Mouse (Mus musculus) midbrain, embryonic 12.5 days (tissue): Measurements from ENCODE around the gene Eif4g1. TPM values are rescaled to one million over a fixed set of nuclear protein-coding genes. Genes with fewer than 3 reads are reported as not detected.
A peak's percentile ranks its signal among the peaks of the same experiment; 100 is the strongest.

ENCODE experiments used
- ATAC-seq: fragments of 200-750 bp; cut with Nextera tagmentation; 2 replicates; pipeline ENCODE4 v1.8.0; 2017; ENCODE audit warnings: low read depth, moderate TSS enrichment, moderate library complexity; ENCODE audit not compliant: low FRiP score
- H3K27ac ChIP-seq: fragments of 300-500 bp; sonication (generic); replicated peaks from 2 replicates; pipeline ENCODE4 v1.5.1; 2016; ENCODE audit warnings: mild to moderate bottlenecking
- H3K27me3 ChIP-seq: fragments of 300-500 bp; sonication (generic); 2 replicates; pipeline ENCODE4 v1.6.1; 2016; ENCODE audit warnings: mild to moderate bottlenecking
- H3K36me3 ChIP-seq: fragments of 300-500 bp; sonication (generic); 2 replicates; pipeline ENCODE4 v1.6.1; 2016
- H3K4me1 ChIP-seq: fragments of 300-500 bp; sonication (generic); 2 replicates; pipeline ENCODE4 v1.6.1; 2016
- H3K4me2 ChIP-seq: fragments of 300-500 bp; sonication (generic); replicated peaks from 2 replicates; pipeline ENCODE4 v1.6.1; 2016; ENCODE audit warnings: mild to moderate bottlenecking, moderate library complexity
- H3K4me3 ChIP-seq: fragments of 300-500 bp; sonication (generic); 2 replicates; pipeline ENCODE4 v1.5.1; 2016; ENCODE audit warnings: mild to moderate bottlenecking
- H3K9ac ChIP-seq: fragments of 300-500 bp; sonication (generic); replicated peaks from 2 replicates; pipeline ENCODE4 v1.6.1; 2016; ENCODE audit warnings: mild to moderate bottlenecking, moderate library complexity
- H3K9me3 ChIP-seq: fragments of 300-500 bp; sonication (generic); 2 replicates; pipeline ENCODE4 v1.6.1; 2016; ENCODE audit warnings: mild to moderate bottlenecking
- WGBS: fragments of 180-500 bp; shearing (Covaris S2); methylation state at CpG from one replicate; pipeline ENCODE4 v1.1.7; 2016; 5-methylcytosine and 5-hydroxymethylcytosine counted together
- polyA plus RNA-seq: library from polyadenylated mRNA; unstranded; fragments of >200 nt; fragmentation: Nextera tagmentation; extraction: Ambion mirVana; gene quantifications from 2 replicates; pipeline ENCODE4 v1.2.1, GENCODE M21; 2016

Gene Eif4g1
- polyA plus RNA-seq, 1 experiment from 2014 or later, result 191 TPM

GRCm38 (mm10) chr16:20638367-20638766 is 29.7 kb upstream of the Eif4g1 start:
- no peak overlapping the region for H3K4me2 ChIP-seq
- 76% methylated on average over 8 of the region's 8 CpGs for WGBS
- no peak overlapping the region for H3K4me3 ChIP-seq
- H3K27me3 ChIP-seq, result no peaks in the 10 kb centered on the region
- H3K27ac ChIP-seq, result no peak overlapping the region
- H3K4me1 ChIP-seq, result no peaks in the 10 kb centered on the region
- H3K9ac ChIP-seq, result no peak overlapping the region
- H3K36me3 ChIP-seq, result peaks cover 6% of the 10 kb centered on the region; the same call in 1 of the 2 replicates
- ATAC-seq, result no peak
- no peaks in the 10 kb centered on the region for H3K9me3 ChIP-seq

GRCm38 (mm10) chr16:20642161-20642560 is 26.0 kb upstream of the Eif4g1 start:
- Histone ChIP-seq H3K27ac (no peak overlapping the region), H3K27me3 (no peaks in the 10 kb centered on the region), H3K36me3 (no peaks in the 10 kb centered on the region), H3K4me1 (no peaks in the 10 kb centered on the region), H3K9me3 (no peaks in the 10 kb centered on the region), H3K9ac (no peak overlapping the region), H3K4me3 (no peak overlapping the region), H3K4me2 (no peak overlapping the region)
- WGBS, result 3% methylated on average over 8 of the region's 8 CpGs
- peak; percentile 66; the same call in 1 of the 2 replicates for ATAC-seq

GRCm38 (mm10) chr16:20643911-20644310 is 24.2 kb upstream of the Eif4g1 start:
- no peaks in the 10 kb centered on the region for H3K27me3 ChIP-seq
- H3K27ac ChIP-seq, result no peak overlapping the region
- no peaks in the 10 kb centered on the region for H3K9me3 ChIP-seq
- no peaks in the 10 kb centered on the region for H3K4me1 ChIP-seq
- WGBS, result 86% methylated on average over 7 of the region's 7 CpGs
- no peak overlapping the region for H3K4me2 ChIP-seq
- no peak for ATAC-seq
- no peak overlapping the region for H3K9ac ChIP-seq
- H3K36me3 ChIP-seq, result no peaks in the 10 kb centered on the region
- no peak overlapping the region for H3K4me3 ChIP-seq

GRCm38 (mm10) chr16:20651076-20651946 is 16.8 kb upstream of the Eif4g1 start, which contains the start of gene Psmd2:
TSS of gene Psmd2 (plus strand) at chr16:20651652.
- H3K4me1 ChIP-seq, result peaks cover 19% of the 10 kb centered on the region
- peak; percentile 97 for ATAC-seq
- H3K4me3 ChIP-seq, result peak within 1 kb of the TSS; percentile 91
- H3K27me3 ChIP-seq, result no peaks in the 10 kb centered on the region
- peak within 1 kb of the TSS; percentile 94 for H3K4me2 ChIP-seq
- peaks cover 24% of the 10 kb centered on the region for H3K36me3 ChIP-seq
- peak within 1 kb of the TSS; percentile 90 for H3K9ac ChIP-seq
- H3K9me3 ChIP-seq, result no peaks in the 10 kb centered on the region
- H3K27ac ChIP-seq, result peak within 1 kb of the TSS; percentile 75
- WGBS, result 3% methylated on average over 46 of the region's 46 CpGs

GRCm38 (mm10) chr16:20651947-20652310 is 16.2 kb upstream of the Eif4g1 start:
- Histone ChIP-seq H3K4me1 (peaks cover 19% of the 10 kb centered on the region), H3K27ac (0 out of 2 replicates have a peak overlapping the region, but pooled peaks have one; percentile 75), H3K9ac (peak overlapping the region; percentile 90), H3K27me3 (no peaks in the 10 kb centered on the region), H3K4me2 (peak overlapping the region; percentile 94), H3K36me3 (peaks cover 30% of the 10 kb centered on the region), H3K4me3 (peak overlapping the region; percentile 91), H3K9me3 (no peaks in the 10 kb centered on the region)
- WGBS, result 12% methylated on average over 12 of the region's 12 CpGs
- ATAC-seq, result no peak

GRCm38 (mm10) chr16:20653315-20653714 is 14.8 kb upstream of the Eif4g1 start:
- Histone ChIP-seq H3K4me2 (peak overlapping the region; percentile 94; the same call in 1 of the 2 replicates), H3K9me3 (no peaks in the 10 kb centered on the region), H3K27ac (no peak overlapping the region), H3K27me3 (no peaks in the 10 kb centered on the region), H3K9ac (no peak overlapping the region), H3K36me3 (peaks cover 44% of the 10 kb centered on the region), H3K4me3 (0 out of 2 replicates have a peak overlapping the region, but pooled peaks have one; percentile 91), H3K4me1 (peaks cover 19% of the 10 kb centered on the region)
- no peak for ATAC-seq
- 53% methylated on average over 2 of the region's 2 CpGs for WGBS

GRCm38 (mm10) chr16:20657661-20658060 is 10.5 kb upstream of the Eif4g1 start:
- Histone ChIP-seq H3K36me3 (peaks cover 86% of the 10 kb centered on the region), H3K27ac (no peak overlapping the region)

GRCm38 (mm10) chr16:20670291-20670690 is 2.2 kb downstream of the Eif4g1 start:
- ATAC-seq, result no peak
- H3K9ac ChIP-seq, result no peak overlapping the region
- H3K27ac ChIP-seq, result no peak overlapping the region
- H3K4me3 ChIP-seq, result no peak overlapping the region
- H3K4me2 ChIP-seq, result no peak overlapping the region
- no peaks in the 10 kb centered on the region for H3K27me3 ChIP-seq
- peaks cover 19% of the 10 kb centered on the region for H3K4me1 ChIP-seq
- WGBS, result 92% methylated on average over 3 of the region's 3 CpGs
- H3K36me3 ChIP-seq, result peaks cover 11% of the 10 kb centered on the region
- no peaks in the 10 kb centered on the region for H3K9me3 ChIP-seq

More at GRCm38 (mm10) chr16:20657661-20658060, 10.5 kb upstream of the Eif4g1 start:
- no peak overlapping the region for H3K4me3 ChIP-seq
- no peak overlapping the region for H3K9ac ChIP-seq
- H3K4me1 ChIP-seq, result peaks cover 8% of the 10 kb centered on the region
- ATAC-seq, result no peak
- H3K9me3 ChIP-seq, result no peaks in the 10 kb centered on the region
- 88% methylated on average over 4 of the region's 4 CpGs for WGBS
- H3K27me3 ChIP-seq, result no peaks in the 10 kb centered on the region
- H3K4me2 ChIP-seq, result no peak overlapping the region

GRCm38 (mm10) chr16:20671886-20672285 is 3.8 kb downstream of the Eif4g1 start:
- Histone ChIP-seq H3K4me1 (peaks cover 19% of the 10 kb centered on the region), H3K4me2 (peak overlapping the region; percentile 90), H3K9me3 (no peaks in the 10 kb centered on the region), H3K27me3 (no peaks in the 10 kb centered on the region), H3K27ac (no peak overlapping the region), H3K4me3 (peak overlapping the region; percentile 93; the same call in 1 of the 2 replicates), H3K36me3 (peaks cover 21% of the 10 kb centered on the region), H3K9ac (no peak overlapping the region; the same call in 1 of the 2 replicates)
- 0 out of 2 replicates have a peak, but pooled peaks have one; percentile 7 for ATAC-seq
- 29% methylated on average over 6 of the region's 6 CpGs for WGBS

- peak overlapping the region; percentile 90 for H3K4me2 ChIP-seq
- no peaks in the 10 kb centered on the region for H3K9me3 ChIP-seq
- H3K4me3 ChIP-seq, result peak overlapping the region; percentile 93
- peak overlapping the region; percentile 97 for H3K9ac ChIP-seq
- H3K27me3 ChIP-seq, result no peaks in the 10 kb centered on the region
- peaks cover 27% of the 10 kb centered on the region for H3K36me3 ChIP-seq
- peaks cover 19% of the 10 kb centered on the region for H3K4me1 ChIP-seq
- peak overlapping the region; percentile 95 for H3K27ac ChIP-seq
- ATAC-seq, result peak; percentile 96
- under 1% methylated on average over 35 of the region's 38 CpGs for WGBS
Measured at GRCm38 (mm10) chr16:20672500-20672902, 4.4 kb downstream of the Eif4g1 start.

- under 1% methylated on average over 40 of the region's 78 CpGs for WGBS
- Histone ChIP-seq H3K4me2 (peak overlapping the region; percentile 90), H3K36me3 (peaks cover 34% of the 10 kb centered on the region), H3K4me1 (peaks cover 19% of the 10 kb centered on the region), H3K27ac (peak overlapping the region; percentile 95), H3K9ac (peak overlapping the region; percentile 97), H3K4me3 (peak overlapping the region; percentile 93), H3K9me3 (no peaks in the 10 kb centered on the region), H3K27me3 (no peaks in the 10 kb centered on the region)
- ATAC-seq, result peak; percentile 86
Measured at GRCm38 (mm10) chr16:20672965-20673705, 5.0 kb downstream of the Eif4g1 start.
